Mouse (Mus musculus): ENCODE data around the gene Efcc1. TPM values are rescaled to one million over a fixed set of nuclear protein-coding genes. Genes with fewer than 3 reads are reported as not detected.
A peak's percentile ranks its signal among the peaks of the same experiment; 100 is the strongest.

The Efcc1 gene
- under 1 TPM in 1 of 2 experiments, not detected in 1; 0.60 TPM for polyA plus RNA-seq (2017; shearing (Covaris generic))

DNA sequence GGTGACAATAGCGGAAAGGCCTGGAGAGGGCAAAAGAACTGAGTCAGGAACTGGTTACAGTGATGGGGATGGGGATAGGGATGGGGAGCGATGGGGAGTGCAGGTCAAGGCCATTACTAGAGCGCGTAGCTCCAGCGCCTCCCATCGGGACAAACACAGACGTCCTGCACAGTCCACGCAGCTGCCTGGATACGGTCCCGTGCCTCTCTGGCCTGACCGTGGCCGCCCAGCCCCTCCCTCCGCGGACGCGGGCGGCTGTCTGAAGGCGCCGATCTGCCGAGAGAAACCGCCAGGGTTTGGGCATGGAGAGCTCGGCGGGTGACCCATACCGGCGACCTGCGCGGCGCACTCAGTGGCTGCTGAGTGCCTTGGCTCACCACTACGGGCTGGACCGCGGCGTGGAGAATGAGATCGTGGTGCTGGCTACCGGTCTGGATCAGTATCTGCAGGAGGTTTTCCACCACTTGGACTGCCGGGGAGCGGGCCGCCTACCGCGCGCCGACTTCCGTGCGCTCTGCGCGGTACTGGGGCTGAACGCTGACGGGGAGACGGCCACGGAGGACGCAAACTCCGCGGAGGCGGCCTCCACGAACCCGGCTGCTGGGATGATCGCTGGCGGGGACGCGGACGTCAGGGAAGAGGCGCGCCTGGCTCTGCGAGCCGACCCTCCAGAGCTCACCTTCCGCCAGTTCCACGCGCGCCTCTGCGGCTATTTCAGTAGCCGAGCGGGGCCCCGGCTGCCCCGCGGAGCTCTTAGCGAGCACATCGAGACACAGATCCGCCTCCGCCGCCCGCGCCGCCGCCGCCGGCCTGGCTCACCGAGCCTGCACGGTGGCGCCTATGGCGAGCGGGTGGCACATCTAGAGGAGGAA is at the start of gene Efcc1:
Gene Efcc1, plus strand, starts transcription at position 279 of the 872 bp plus-strand sequence.
- ATAC-seq, result no peak

GRCm38 (mm10) chr6:87695947-87696346 is 34.7 kb upstream of the Efcc1 start:
- ATAC-seq, result no peak

- ATAC-seq, result no peak
These were observed 34.1 kb upstream of the Efcc1 start for GRCm38 (mm10) chr6:87696544-87696943.

- no peak for ATAC-seq
These were observed 24.4 kb upstream of the Efcc1 start for GRCm38 (mm10) chr6:87706246-87706645.

DNA sequence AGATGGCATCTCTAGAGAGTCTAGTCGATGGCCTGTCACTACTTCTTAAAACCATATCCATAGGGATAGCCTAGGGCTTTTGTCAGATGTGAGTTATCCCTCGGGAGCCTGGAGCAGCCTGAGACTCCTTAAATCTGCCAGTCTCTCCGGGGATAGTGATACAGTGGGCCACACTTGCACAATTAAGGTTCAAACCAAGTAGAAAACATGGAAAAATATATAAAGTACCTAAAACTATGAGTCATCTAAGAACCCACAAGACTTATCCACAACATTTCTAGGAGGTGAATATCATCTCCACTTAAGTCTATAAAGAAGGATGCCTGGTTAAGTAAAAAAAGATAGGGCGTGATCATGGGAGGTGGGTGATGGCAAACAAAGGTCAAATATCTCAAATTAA is 18.4 kb upstream of the Efcc1 start:
- no peak for ATAC-seq

- ATAC-seq, result no peak
These were observed 16.6 kb upstream of the Efcc1 start for GRCm38 (mm10) chr6:87714091-87714490.

DNA sequence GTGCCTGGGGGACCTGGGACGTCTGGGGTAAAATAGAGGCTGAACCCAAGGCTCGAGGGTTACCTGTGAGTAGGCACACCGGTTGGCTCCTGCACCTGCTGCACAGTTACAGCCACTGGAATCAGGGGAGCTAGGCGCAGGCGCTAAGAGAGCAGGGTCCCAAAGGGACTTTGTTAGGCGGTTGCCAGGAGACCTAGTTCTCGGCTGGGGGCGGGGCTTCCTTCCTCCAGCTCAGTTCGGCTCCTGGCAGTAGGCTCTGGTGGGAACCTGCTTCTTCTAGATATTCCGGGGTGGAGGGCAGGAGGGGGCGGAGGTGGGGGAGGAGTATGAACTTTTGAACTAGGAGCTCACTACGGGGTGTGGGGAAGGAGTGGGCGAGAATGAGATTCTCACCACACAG is 8.0 kb upstream of the Efcc1 start:
- ATAC-seq, result peak; percentile 59

GRCm38 (mm10) chr6:87725267-87725912 is 5.3 kb upstream of the Efcc1 start:
- ATAC-seq, result peak; percentile 60

GRCm38 (mm10) chr6:87728102-87728501 is 2.6 kb upstream of the Efcc1 start:
- ATAC-seq, result no peak

GRCm38 (mm10) chr6:87730141-87730540 is 528 bp upstream of the Efcc1 start:
- ATAC-seq, result no peak

- ATAC-seq, result no peak
These were observed 910 bp downstream of the Efcc1 start for GRCm38 (mm10) chr6:87731463-87732095.

DNA sequence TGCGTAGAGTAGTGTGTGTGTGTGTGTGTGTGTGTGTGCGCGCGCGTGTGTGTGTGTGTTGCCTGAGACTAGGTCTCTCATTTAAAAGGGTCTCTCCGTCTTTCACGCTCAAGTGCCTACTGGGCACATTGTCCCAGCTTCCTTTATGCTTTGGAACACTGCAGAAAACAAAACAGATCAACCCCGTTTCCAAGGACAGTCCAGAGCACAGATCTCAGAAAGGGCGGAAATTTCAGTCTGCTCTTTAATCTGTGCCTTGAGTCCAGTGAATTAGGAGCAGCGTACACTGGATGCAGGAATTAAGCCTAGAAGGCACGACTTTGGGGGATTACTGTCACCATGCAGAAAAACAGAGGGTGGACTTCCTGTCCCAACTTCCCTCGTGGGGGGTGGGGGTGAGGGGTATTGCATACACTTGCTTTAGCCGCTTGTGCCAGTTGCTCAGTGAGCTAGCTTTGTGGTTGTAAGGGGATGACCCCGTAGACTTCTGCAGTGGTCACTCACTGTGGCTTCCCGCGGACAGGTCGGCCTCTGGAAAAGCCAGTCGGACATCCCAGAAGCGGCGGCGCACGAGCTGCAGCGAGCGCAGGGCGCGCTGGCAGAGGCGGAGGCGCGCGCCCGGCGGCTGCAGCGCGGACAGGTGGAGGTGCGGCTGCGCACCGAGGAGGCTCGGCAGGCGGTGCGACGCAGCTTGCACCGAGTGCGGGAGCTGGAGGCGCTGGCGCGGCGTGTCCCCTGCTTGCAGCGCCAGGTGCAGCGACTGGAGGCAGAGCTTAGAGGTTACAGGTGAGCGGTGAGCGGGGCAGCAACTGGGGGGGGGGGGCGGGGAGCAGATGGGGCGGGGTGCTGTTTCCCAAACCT is 1.7 kb downstream of the Efcc1 start:
- ATAC-seq, result no peak

- ATAC-seq, result no peak
These were observed 2.7 kb downstream of the Efcc1 start for GRCm38 (mm10) chr6:87733131-87733930.

GRCm38 (mm10) chr6:87734136-87734535 is 3.5 kb downstream of the Efcc1 start:
- no peak for ATAC-seq

- no peak for ATAC-seq
These were observed 6.3 kb downstream of the Efcc1 start for GRCm38 (mm10) chr6:87736923-87737322.

- no peak for ATAC-seq
These were observed 7.4 kb downstream of the Efcc1 start for GRCm38 (mm10) chr6:87737921-87738626.

GRCm38 (mm10) chr6:87739898-87740297 is 9.2 kb downstream of the Efcc1 start:
- no peak for ATAC-seq

DNA sequence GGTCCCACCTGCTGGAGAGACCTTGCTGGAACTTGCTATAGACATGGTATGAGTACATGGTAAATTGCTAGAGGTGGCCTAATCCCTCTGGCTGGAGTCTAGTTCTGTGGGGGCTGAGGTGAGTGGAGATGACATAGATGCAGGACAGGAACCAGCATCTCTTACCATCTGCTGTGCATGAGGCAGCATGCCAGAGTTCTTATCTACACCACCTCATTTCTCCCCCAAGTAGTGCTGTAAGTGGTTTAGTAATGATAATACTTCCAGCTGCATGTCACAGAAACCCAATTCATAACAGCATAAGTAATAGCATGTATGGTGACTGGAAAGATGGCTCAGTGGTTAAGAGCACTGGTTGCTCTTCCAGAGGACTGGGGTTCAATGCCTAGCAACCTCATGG is 9.8 kb downstream of the Efcc1 start:
- no peak for ATAC-seq

GRCm38 (mm10) chr6:87741978-87742377 is 11.3 kb downstream of the Efcc1 start:
- ATAC-seq, result peak; percentile 59

GRCm38 (mm10) chr6:87742804-87743203 is 12.1 kb downstream of the Efcc1 start:
- peak; percentile 11 for ATAC-seq

DNA sequence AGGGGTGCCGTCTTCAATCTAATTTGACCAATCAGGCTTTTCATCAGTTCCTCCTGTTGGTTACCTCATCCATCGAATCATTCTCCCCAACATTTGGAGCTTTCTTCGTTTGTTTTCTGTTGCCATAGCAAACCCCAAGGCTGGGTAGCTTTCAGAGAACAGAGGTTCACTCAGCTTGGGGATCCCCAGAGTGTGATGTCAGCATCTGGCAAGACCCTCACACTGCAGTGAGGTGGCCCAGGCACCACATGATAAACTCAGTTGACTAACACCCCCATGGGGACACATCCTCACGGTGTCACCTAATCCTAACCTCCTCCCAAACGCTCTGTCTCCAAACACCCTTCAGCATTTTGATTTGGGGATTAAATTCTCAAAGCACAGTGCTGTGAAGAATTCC is 12.6 kb downstream of the Efcc1 start:
- no peak for ATAC-seq
